Mouse (Mus musculus) 3134 (cell line): Measurements from ENCODE around the gene Pgbd5.

Source experiments
- DNase-seq: peaks from one replicate; pipeline ENCODE4 v3.0.0-alpha.2; 2011; ENCODE audit warnings: low spot score; ENCODE audit not compliant: insufficient read length; ENCODE audit errors: extremely low read depth

Pgbd5 gene

DNA sequence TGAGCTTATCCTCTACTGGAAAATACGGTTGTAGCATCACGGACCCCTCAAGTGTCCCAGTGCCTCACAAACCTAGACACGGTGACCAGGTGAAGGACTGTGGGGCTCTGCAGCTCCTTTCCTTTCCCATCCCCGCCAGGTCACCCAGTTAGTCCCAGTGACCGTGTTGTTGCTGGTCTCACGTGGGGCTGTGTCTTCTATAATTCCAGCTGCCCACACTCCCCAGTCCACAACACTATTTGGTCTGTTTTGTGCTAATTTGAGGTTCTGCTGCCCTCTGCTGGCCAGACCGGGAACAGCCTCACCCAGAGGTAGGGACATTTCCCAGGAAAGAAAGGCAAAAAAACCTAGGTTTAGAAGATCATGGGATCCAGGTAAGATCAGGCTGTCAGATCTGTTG, 89.8 kb downstream of the Pgbd5 start:
- DNase-seq = peak; percentile 38

DNA sequence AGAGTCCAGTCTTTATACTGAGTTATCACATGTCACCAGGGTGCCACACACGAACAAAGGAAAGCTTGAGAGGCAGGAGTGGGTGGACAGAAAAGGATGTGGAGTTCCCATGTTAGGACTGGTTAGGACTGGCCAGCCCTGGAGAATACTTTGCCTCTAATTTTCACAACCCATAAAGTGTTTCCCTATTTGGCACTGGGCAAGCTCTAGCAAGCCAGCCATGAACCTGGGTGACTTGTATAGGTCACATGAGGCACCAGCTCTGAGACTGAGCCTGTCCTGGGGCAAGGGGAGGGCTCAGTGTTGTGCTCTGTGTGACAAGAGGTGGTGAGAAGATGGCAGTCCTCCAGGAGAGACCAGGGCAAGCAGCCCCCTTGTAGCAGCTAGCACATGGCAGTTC, 91.4 kb downstream of the Pgbd5 start:
- no peak for DNase-seq

DNA sequence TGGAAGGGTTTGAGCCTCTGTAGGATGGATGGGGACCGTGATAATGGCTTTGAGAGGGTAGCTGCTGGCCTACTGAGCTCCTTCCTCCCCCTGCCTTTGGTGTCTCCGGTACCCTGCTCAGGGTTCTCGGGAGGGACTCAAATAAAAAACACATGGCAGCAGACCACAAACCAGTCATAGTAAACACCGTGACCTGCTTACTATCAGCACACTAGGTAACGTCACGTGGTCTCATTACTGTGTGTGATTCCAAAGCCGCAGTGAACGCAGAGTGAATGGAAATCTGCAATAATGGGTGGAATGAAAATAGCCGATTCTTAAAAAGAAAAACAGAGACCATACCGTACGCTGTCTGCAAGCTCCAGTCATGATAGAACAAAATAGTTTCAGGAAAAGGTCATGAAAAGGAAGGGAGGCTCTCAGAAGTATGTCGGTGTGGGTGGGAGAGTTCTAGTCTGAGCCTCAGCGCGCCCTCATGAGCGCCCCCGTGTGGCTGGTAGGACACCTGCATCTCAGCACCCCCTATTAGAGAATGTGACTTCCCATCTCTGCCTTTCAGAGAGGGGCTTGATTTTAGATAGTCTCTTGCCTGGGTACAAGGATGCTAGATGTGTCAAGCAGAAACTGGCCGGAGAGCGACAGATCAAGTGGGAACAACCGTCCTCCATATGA, 92.5 kb downstream of the Pgbd5 start:
- DNase-seq = no peak

DNA sequence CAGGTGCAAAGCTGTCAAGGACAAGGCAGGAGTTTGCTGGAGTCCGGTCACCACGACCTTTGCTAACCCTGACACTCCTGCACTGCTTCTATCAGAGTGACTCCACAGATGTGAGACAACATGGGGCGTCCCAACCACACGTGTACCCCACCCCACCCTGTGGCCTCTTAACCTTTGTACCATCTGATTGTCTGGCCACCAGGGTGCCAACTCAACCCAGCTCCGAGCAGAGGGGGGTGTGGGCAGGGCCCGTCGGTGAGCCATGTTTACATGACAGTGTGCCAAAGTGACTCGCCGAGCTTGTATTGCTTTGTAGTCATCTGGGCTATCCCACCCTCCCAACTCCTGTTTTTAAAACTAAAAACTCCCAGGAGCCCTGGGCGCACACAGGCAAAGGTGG, 94.4 kb downstream of the Pgbd5 start:
- DNase-seq = no peak

DNA sequence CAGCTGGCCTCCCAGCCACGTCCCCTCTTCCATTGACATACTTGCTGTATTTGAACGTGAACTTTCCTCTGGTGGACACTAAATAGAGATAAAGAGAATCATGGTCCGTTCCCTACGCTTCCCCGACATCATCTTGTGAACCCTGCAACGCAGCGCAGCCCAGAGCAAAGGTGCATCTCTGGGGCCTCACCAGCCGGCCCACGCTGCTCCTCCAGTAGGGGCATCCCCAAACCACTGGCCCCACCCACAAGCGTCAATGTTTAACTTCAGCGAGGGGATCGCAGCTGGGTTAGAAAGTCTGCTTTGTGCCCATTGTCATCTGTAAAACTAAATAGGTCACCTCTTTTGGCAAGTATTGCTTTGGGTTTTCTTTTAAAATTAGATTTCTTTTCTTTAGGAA, 95.5 kb downstream of the Pgbd5 start:
- no peak for DNase-seq

DNA sequence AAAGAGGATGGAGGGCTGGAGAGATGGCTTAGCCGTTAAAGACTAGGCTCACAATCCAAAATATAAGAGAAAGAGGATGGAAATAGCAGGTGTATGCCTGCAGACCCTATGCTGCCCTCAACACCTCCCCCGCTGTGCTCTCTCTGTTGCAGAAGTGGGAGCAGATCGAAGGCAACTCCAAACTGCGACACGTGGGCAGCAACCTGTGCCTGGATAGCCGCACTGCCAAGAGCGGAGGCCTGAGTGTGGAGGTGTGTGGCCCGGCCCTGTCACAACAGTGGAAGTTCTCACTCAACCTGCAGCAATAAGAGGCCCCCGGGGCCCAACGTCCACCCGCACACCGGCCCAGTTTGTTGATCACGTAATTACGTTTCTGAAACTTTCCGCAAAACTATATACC, 96.3 kb downstream of the Pgbd5 start:
- no peak for DNase-seq

DNA sequence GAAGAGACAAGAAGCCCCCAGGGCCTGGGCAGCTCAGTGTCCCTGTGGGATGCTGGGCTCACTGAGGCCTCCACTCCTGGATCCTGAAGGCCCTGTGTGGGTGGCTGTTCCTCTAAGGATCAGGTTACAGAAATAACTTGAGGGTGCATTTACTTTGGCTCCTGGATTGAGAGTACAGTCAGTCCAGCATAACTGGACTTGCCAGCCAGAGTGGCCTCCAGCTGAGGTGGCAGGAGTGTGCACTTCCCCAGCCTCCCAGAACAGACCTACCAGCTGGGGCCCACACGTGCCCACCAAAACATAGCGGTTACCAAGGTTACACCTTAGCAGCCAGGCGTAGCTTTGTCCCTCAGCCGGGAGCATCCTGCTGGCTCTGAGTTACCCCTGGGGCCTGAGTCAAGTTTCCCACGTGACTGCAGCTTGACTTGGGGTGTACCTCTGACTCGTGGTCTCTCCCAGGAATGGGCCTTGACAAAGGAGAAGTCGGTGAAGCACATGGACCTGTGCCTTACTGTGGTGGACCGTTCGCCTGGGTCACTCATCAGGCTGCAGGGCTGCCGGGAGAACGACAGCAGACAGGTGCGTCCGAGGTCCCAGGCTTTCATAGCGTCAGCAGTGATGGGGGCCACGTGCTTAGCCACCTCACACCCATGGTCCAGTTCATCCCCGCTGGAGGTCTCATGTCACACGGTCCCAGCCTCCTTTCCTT, 98.9 kb downstream of the Pgbd5 start:
- DNase-seq = peak; percentile 33

DNA sequence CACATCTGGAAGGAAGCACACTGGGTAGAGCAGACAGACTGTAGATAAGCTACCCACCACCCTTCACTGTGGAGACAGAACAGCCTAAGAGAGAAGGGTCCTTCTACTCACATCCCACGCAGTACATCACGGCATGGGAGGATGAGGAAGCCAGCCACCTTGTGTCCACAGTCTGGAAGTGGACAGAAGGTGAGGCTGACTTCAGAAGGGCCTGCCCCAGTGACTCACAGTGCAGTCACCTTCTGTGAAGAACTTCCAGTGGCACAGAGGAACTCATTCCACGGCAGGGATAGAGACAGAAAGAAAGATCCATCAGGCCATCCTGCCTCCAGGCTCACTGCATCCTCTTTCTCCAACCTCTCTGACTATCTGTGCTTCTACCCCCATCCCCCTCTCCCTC, 99.7 kb downstream of the Pgbd5 start:
- no peak for DNase-seq

DNA sequence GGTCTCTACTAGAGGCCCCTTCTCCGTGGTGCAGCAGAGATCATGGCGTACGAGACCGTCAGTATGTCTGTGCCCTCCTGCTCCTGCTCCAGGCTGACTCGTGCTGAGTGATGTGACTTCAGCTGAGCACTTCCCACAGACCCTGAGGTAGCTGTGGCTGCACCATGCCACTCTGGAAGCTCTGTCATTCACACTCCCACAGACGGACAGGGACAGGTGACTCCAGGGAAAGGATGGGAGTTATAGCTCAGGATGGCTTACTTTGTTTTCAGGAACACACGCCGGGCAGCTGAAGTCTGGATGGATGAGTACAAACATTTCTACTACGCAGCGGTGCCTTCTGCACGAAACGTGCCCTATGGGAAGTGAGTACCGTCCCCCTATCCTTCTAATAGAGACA, 103.2 kb downstream of the Pgbd5 start:
- DNase-seq = no peak

DNA sequence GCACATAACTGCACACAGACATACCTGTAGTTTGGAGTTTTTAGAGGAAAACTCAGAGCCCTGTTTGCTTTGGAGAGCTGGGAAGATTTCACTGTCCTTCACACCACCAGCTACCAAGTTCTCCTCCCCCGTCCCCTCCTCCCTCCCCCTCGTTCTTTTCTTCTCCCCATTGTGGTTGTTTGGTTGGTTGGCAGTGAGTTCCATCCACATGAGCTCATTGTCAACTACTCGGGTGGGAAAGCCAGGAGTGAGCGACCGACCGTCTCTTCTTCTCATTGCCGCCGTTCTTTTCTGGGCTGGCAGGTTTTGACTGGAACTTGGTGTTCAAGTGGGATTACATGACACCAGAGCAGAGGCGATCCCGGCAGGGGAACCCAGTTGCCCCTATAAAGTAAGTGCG, 107.8 kb downstream of the Pgbd5 start:
- peak; percentile 62 for DNase-seq

DNA sequence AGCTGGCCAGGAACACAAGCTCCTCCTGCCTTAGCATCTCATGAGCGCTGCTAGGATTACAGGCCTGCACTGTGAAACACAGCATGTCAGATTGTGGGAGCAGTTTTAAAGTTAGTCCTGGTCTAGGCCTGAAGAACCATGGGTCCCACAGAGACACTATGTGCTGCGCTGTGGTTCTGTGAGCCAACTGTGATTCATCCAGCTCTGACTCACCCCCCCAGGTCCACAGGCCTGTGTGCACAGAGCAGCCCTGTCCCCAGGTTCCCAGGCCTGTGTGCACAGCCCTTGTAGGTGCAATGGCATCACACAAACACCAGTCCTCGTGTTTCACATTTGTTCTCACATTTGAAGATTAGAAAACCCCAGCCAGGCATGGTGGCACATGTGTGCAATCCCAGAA, 108.4 kb downstream of the Pgbd5 start:
- peak; percentile 64 for DNase-seq

DNA sequence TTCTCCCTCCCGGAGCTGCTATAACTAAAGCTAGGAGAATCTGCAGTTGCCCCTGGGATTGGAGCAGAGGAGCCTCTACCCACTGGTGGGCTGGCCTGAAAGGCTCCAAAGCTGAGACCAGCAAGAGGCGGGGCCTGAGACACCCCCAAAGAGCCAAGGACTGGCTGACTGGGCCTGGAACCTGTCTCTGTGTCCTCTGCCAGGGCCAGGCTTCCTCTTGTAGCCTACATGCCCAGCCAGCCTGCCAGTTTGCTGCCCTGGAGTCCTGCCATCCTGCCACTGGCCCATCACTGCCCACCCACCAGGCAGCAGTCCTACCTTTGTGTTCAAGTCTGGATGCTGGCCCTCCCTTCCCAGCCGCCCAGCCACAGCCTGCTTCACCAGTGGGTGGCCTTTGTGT, 109.0 kb downstream of the Pgbd5 start:
- peak; percentile 58 for DNase-seq

DNA sequence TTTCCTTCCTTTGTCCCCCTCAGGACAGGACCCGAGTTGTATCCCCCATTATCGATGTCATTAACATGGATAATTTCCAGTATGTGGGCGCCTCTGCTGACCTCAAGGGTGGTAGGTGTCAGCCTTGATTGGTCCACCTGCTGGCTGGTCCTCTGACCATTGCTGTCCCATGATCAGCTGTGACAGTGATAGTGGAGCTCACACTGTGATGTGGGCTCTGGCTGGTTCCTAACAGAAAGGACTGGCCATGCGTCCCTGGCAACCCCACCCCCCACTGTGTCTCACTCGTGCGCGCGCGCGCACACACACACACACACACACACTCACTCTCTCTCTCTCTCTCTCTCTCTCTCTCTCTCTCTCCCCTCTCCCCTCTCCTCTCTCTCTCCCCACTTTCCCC, 109.8 kb downstream of the Pgbd5 start:
- DNase-seq = no peak

DNA sequence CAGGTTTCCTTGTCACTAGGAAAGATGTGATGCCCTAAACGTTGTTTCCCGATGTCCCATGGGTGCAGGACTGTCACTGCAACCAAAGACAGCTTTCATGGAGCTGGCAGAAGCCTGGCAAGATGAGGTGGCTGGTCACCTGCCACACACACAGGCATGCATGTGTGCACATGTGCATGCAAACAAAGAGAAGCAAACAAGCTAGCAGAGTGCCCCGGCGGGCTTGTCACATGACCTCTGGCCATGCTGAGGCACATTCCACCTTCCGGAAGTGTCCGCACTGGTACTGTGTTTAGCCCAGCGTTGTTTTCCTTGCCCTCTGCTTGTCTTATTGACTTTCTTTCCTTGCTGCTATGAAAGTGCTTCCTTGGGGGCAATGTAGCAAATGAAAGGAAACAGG, 111.2 kb downstream of the Pgbd5 start:
- no peak for DNase-seq

DNA sequence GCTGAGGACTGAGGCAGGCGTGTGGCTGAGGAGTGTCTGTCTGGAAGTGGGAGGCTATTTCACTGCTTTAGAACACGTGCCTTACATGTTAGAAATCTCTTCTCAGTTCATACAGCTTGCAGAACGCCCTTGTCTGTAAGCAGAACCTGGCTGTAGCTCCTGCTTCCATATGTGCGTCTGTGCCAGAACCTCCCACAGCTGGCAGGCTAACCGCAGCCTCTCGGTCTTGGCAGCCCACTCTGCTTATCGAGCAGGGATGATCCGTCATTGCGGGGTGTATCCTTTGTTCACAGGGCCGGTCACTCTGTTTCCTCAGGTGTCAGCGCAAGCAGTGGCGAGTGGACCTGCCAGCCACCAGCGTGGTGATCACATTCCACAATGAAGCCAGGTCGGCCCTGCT, 116.1 kb downstream of the Pgbd5 start:
- DNase-seq = no peak

DNA sequence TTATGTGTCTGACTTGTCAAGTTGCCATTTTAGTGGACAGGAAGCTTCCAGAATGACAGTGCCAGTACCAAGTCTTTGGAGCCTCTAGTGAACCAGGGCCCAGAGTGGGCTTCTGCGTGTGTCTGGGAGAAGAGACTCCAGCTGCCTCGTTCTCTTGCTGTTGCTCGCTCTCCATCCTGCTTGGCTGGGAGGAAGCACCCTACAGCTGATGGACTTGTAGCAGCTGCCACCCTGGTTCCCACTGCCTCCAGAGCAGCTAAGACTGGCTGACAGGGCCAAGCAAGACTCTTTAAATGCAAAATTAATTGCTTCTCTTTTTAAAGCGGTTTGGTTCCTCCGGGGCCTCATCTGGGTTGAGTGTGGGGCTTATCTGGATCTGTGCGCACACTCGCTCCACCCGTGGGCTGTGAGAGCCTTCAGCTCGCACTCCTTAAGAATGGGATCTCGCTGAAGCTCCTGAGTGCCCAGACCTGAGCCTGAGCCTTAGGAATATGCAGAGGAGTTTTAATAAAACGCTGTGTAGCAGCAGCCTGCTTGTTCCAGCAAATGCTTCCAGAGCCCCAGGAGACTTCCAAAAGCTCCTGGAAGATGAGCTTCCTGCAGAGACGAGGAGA, 118.1 kb downstream of the Pgbd5 start:
- no peak for DNase-seq

DNA sequence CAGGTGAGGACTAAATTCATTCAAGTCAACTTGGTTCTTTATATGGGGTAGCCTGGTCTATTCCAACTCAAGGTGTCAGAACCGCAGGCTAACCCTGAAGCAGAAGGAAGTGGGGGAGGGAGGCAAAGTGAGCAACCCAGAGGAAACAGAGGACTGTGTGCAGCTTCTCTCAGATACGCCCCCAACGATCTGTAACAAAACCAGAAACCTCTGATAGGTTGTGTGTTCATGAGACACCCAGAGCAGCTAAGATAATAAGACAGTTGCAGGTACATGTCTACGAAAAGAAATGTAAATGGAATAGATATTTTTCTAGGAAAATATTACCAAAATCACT, 120.2 kb downstream of the Pgbd5 start:
- DNase-seq = no peak
